Mouse (Mus musculus) brown adipose tissue, adult 24 weeks (tissue): Measurements from ENCODE around the gene Serpina1c. TPM values are rescaled to one million over a fixed set of nuclear protein-coding genes. Genes with fewer than 3 reads are reported as not detected.
"Not testable (repeated sequence)": the region's sequence is repeated elsewhere in the genome, so short reads cannot be mapped to it uniquely, and the experiment has no call there.

ENCODE experiments used
- H3K27ac ChIP-seq: fragments of 200-500 bp; replicated peaks from 2 replicates; pipeline ENCODE4 v1.5.1; 2012; ENCODE audit warnings: low read depth, mild to moderate bottlenecking, low read length
- H3K4me1 ChIP-seq: fragments of 200-500 bp; 2 replicates; pipeline ENCODE4 v1.6.1; 2012; ENCODE audit warnings: low read length, mixed read lengths; ENCODE audit not compliant: control insufficient read depth, insufficient read depth, insufficient read length
- H3K4me3 ChIP-seq: fragments of 200-500 bp; 2 replicates; pipeline ENCODE4 v1.5.1; 2012; ENCODE audit warnings: low read depth, mild to moderate bottlenecking, low read length, moderate library complexity; ENCODE audit not compliant: insufficient read depth
- polyA plus RNA-seq: library from polyadenylated mRNA; stranded (reverse); fragments of >200 nt; gene quantifications from 2 replicates; pipeline ENCODE4 v1.2.4, GENCODE M21; 2012; ENCODE audit not compliant: missing spikeins, insufficient read depth, insufficient read length

Serpina1c gene
- 2.3 and 5.3 TPM in 2 replicates for polyA plus RNA-seq

DNA sequence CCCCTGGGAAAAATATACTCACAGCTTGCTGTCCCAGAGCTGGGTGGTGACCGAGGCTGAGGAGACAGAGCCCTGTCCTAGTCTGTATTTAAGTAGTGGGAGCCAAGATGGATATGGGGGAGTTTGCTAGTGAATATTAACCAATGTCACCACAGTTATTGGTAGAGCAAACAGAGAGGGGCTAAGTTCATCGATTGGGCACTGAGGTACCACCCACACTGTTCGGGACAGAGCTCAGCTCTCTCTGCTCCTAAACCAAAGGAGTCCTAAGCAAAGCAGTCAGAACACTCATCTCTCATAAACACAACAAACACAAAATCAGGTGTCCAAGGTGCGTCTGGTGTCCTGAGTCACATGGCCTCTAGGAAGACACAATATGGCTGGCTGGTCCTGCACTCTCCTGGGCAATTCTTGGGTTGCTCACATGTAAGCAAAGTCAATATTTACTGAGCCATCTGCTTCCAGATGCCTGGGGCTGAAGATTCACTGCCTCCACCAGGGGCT is at the start of gene Serpina1c:
Gene Serpina1c (minus strand): TSS at position 51 of the 504 bp plus-strand sequence.
- not testable (repeated sequence) for H3K27ac ChIP-seq, H3K4me3 ChIP-seq

DNA sequence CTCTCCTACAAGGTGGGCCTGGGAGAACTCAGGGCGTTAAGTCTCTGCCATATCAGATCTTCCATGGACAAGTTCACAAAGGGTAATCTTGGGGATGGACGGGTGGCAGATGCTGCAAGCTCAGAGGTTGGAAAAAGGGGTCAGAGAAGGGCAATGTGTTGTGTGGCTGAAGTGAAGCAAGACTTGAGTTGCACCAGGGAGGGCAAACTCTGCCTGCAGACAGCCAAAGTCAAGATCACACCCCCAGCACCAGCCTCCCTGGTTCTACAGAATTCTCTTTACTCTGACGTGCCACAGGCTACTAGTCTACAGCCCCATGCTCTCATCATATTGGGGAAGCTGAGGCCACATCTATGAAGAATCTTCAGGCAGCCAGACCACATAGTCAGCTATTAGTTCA is 48.3 kb upstream of the Serpina1c start:
- H3K27ac ChIP-seq, H3K4me1 ChIP-seq, H3K4me3 ChIP-seq: not testable (repeated sequence)

More for the DNA sequence above, at the start of gene Serpina1c:
- H3K4me1 ChIP-seq: not testable (repeated sequence)

DNA sequence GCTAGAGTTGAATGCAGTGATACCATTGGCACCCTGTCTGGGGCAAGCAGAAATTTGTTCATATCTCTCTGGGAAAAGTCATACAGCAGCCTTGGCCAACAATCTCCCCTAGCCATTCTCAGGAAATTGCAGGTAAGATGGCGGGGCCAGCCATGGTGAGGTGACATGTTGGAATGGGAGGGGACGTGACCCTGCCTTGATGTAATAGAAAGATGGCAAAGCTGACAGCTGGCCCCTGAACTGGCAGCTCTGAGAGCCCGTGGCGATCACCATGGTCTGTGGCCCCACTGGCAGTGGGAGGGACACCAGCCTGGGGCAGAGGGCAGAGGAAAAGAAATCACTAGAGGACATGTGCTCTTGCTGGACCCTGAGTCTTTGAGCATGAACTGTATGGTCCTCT is 41.6 kb upstream of the Serpina1c start:
- H3K27ac ChIP-seq: no peak overlapping the region

DNA sequence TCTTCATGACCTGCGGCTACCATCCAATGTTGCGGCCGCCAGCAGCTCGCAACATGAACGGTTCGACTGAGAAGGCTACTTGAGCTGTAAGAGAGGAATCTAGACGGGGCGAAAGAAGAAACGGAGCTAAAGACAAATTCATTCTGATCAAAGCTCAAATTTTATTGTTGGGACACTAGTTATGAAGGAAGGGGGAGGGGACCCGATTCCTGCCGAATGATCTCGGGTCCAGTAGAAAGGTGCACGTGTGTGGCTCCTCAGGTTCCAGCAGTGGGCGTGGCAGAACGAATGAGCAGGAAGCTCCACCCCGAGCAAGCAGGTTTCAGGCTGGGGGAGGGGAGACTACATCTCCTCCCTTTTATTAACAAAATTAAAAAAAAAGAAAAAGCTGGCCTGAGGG is 4.5 kb upstream of the Serpina1c start:
- not testable (repeated sequence) for H3K4me1 ChIP-seq, H3K4me3 ChIP-seq, H3K27ac ChIP-seq

More for the DNA sequence above, 41.6 kb upstream of the Serpina1c start:
- Histone ChIP-seq H3K4me1 (no peaks in the 10 kb centered on the region), H3K4me3 (no peak overlapping the region)

DNA sequence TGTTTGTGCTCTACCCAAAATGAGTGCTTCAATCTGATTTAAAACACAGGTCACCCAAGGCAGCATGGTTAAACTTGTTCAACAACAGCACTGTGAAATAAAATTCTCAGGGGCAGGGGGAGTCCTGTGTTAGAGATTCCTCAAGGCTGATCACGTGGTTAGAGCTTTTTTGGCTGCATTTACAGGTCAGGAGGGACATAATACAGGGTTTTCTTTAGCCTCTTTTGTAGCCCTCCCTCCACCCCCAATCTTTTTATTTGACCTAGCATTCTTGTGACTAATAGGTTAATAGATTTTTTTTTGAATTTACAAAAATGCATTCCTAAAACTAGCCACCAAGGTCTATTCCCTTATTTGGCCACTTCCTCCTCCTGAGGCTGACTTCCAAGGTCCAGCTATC is 3.1 kb upstream of the Serpina1c start:
- not testable (repeated sequence) for H3K4me3 ChIP-seq, H3K4me1 ChIP-seq, H3K27ac ChIP-seq

DNA sequence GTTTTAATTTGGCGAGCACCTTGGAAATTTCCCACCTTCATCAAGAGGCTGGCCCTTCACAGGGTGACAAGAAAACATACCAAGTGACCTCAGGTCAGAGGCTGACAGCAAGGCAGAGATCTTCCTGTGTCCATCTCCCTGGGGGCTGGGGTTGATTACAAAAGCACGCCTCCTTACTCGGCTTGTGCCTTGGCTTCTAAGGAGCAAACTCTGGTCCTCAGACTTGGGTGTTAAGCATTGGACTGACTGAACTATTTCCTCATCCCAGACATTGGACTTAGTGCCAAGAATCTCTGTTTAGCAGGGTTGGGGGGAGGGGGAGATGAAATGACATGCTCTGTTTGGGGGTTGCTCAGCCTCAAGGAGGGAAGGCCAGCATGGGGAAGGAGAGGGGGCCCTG is 2.8 kb downstream of the Serpina1c start:
- H3K4me1 ChIP-seq, H3K4me3 ChIP-seq: not testable (repeated sequence)
- peak overlapping the region; percentile 81 for H3K27ac ChIP-seq

DNA sequence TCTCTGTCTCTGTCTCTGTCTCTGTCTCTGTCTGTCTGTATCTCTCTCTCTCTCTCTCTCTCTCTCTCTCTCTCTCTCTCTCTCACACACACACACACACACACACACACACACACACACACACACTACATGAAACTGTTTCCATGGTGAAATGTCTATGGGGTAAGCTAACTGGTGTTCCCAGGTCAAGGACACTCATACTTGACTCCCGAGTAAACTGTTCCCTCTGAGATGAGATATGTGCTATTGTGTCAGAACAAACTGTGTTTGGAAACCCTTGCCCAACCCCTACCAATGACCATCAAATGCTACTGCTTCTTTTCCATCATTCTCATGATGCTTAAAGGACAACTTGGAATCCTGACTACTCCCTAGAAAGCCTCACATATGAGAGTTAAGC is 37.8 kb downstream of the Serpina1c start:
- H3K4me3 ChIP-seq, H3K4me1 ChIP-seq, H3K27ac ChIP-seq: not testable (repeated sequence)

DNA sequence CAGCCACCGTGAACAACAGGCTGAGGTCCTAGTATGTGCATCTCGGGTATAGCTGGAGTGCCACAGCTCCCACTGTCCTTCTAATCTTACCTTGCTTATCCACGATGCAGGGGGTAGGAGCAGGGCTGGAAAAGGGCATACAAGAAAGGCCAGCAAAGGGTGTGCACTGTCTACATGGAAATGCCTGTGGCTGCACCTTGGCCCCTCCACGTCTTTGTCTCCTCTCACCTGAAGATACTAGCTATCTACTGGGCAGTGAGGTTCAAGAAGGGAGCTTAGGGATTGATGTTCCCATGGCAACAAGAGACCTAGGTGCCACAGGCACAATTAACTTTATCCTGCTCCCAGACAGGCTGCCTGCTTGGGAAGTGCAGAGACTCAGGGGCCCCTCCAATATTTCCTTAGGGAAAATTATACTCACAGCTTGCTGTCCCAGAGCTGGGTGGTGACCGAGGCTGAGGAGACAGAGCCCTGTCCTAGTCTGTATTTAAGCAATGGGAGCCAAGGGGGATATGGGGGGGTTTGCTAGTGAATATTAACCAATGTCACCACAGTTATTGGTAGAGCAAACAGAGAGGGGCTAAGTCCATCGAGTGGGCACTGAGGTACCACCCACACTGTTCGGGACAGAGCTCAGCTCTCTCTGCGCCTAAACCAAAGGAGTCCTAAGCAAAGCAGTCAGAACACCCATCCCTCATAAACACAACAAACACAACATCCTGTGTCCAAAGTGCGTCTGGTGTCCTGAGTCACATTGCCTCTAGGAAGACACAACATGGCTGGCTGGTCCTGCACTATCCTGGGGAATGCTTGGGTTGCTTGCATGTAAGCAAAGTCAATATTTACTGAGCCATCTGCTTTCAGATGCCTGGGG is 41.3 kb downstream of the Serpina1c start, which contains the start of gene Serpina1a:
Gene Serpina1a (minus strand): TSS at position 462 of the 874 bp plus-strand sequence.
- H3K4me1 ChIP-seq, H3K4me3 ChIP-seq, H3K27ac ChIP-seq: not testable (repeated sequence)

DNA sequence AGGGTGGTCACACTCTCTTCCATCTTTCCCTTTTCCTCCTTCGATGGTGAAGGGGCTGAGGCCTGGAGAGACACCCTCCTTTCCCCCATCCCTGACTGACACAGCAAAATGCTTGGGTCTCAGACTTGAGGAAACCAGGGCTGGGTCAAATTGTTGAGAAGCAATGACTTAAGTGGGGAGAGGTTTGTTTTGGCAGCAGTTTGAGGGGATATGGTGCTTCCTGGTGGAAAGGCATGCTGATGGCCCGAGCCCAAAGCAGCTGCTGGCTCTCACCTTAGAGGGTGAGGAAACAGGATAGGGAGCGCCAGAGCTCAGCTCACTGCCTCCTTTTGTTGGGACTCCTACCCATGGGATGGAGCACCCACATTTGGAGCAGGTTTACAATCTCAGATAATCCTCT is 43.7 kb downstream of the Serpina1c start:
- Histone ChIP-seq H3K27ac (peak overlapping the region; percentile 66), H3K4me3 (no peak overlapping the region), H3K4me1 (no peaks in the 10 kb centered on the region)

DNA sequence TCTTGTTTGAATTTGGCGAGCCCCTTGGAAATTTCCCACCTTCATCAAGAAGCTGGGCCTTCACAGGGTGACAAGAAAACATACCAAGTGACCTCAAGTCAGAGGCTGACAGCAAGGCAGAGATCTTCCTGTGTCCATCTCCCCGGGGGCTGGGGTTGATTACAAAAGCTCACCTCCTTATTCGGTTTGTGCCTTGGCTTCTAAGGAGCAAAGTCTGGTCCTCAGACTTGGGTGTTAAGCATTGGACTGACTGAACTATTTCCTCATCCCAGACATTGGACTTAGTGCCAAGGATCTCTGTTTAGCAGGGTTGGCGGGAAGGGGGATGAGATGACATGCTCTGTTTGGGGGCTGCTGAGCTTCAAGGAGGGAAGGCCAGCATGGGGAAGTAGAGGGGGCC is 44.1 kb downstream of the Serpina1c start:
- H3K4me3 ChIP-seq, H3K4me1 ChIP-seq: not testable (repeated sequence)
- peak overlapping the region; percentile 66 for H3K27ac ChIP-seq

DNA sequence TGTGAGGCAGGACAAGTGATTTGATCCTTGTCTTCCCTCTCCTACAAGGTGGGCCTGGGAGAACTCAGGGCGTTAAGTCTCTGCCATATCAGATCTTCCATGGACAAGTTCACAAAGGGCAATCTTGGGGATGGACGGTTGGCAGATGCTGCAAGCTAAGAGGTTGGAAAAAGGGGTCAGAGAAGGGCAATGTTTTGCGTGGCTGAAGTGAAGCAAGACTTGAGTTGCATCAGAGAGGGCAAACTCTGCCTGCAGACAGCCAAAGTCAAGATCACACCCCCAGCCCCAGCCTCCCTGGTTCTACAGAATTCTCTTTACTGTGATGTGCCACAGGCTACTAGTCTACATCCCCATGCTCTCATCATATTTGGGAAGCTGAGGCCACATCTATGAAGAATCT is 45.1 kb downstream of the Serpina1c start:
- not testable (repeated sequence) for H3K4me1 ChIP-seq, H3K4me3 ChIP-seq, H3K27ac ChIP-seq

DNA sequence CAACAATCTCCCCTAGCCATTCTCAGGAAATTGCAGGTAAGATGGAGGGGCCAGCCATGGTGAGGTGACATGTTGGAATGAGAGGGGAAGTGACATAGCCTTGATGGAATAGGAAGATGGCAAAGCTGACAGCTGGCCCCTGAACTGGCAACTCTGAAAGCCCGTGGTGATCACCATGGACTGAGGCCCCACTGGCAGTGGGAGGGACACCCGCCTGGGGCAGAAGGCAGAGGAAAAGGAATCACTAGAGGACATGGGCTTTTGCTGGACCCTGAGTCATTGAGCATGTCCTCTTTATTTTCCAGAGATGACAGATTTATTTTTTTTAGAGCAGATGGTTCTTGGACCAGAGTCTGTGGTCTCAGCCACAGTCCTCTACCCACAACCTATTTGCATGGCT is 51.7 kb downstream of the Serpina1c start:
- H3K4me3 ChIP-seq, H3K27ac ChIP-seq, H3K4me1 ChIP-seq: not testable (repeated sequence)

Other genes starting within 250 kb of the Serpina1c start
- gene Serpina6, start 247.7 kb downstream of the Serpina1c start, polyA plus RNA-seq: not detected in 2 replicates
- not detected in 2 replicates for gene Serpina16, start 228.7 kb downstream of the Serpina1c start, polyA plus RNA-seq
- gene Serpina1f, start 209.4 kb downstream of the Serpina1c start, polyA plus RNA-seq: not detected in 2 replicates
- gene Serpina1d, start 131.3 kb downstream of the Serpina1c start, polyA plus RNA-seq: 5.8 TPM in 1 of 2 replicates, not detected in the other
- 1.0 and 5.0 TPM in 2 replicates for gene Serpina1b, start 74.5 kb downstream of the Serpina1c start, polyA plus RNA-seq
- 8.7 TPM in 1 of 2 replicates, not detected in the other for gene Serpina1a, start 41.3 kb downstream of the Serpina1c start, polyA plus RNA-seq
- gene Serpina1e, start 54.1 kb upstream of the Serpina1c start, polyA plus RNA-seq: 2.6 TPM in 1 of 2 replicates, not detected in the other
- not detected in 2 replicates for gene Serpina11, start 85.1 kb upstream of the Serpina1c start, polyA plus RNA-seq
- gene Serpina9, start 108.9 kb upstream of the Serpina1c start, polyA plus RNA-seq: not detected in 2 replicates
- gene Serpina12, start 139.6 kb upstream of the Serpina1c start, polyA plus RNA-seq: not detected in 2 replicates
- not detected in 2 replicates for gene Serpina5, start 196.2 kb upstream of the Serpina1c start, polyA plus RNA-seq
- gene Serpina3a, start 207.8 kb upstream of the Serpina1c start, polyA plus RNA-seq: not detected in 2 replicates
- gene Serpina3b, start 223.1 kb upstream of the Serpina1c start, polyA plus RNA-seq: not detected in 2 replicates
- gene Serpina3c, start 249.0 kb upstream of the Serpina1c start, polyA plus RNA-seq: 13.7 and 14.2 TPM in 2 replicates